ENCODE assay signal across 10 mouse cellular contexts in genomic region chr16:44686991-44687718, GRCm38 (mm10). TPM values are rescaled to one million over a fixed set of nuclear protein-coding genes. Genes with fewer than 3 reads are reported as not detected.
A peak's percentile ranks its signal among the peaks of the same experiment; 100 is the strongest.
DNase-seq lines count a peak whose midpoint lies in the region; ATAC-seq lines count a peak whose summit lies in the region.
"Had no signal": no experiment of that assay in that cellular context is flagged by ENCODE, and none has a peak within 500 bp of the region (broad histone marks: within the 10 kb centered on the region; RNA-seq: fewer than 3 reads in every experiment).

No protein-coding gene starts in this region.

- peak overlapping the region; percentile 50 for H3K4me3 ChIP-seq in heart, embryonic 10.5 days
- peak overlapping the region; percentile 25 for H3K4me3 ChIP-seq in hindbrain, embryonic 13.5 days
- H3K4me3 ChIP-seq in midbrain, embryonic 11.5 days (ENCODE audit: low read depth, low read length) = no peak overlapping the region

- peak; percentile 90 for ATAC-seq in hindbrain, embryonic 13.5 days (ENCODE audit: low FRiP score)
- peak; percentile 97 for ATAC-seq in midbrain, embryonic 11.5 days (ENCODE audit: low FRiP score)
- ATAC-seq in activated CD4-positive, CD25-positive, alpha-beta regulatory T cell, adult 4 months = no peak

- DNase-seq in heart, embryonic 10.5 days (ENCODE audit: low spot score) = no peak
- DNase-seq in heart, postnatal 4 days = no peak
- peak; percentile 87 for DNase-seq in embryo, embryonic 10.5 days (ENCODE audit: low spot score)
- DNase-seq in midbrain, embryonic 11.5 days (ENCODE audit: low spot score, missing footprints) = peak; percentile 96
- DNase-seq in urinary bladder, postnatal 25 days (ENCODE audit: low spot score) = no peak
- DNase-seq in frontal cortex, postnatal 10 days (ENCODE audit: low spot score in 2 of 2) = no peak
- DNase-seq: cerebellum, adult 8-10 months; lung, postnatal 4 days had no signal

- 51% methylated on average over 20 of the region's 20 CpGs for WGBS in heart, embryonic 10.5 days
- WGBS in hindbrain, embryonic 13.5 days = 22% methylated on average over 20 of the region's 20 CpGs
- WGBS in midbrain, embryonic 11.5 days = 31% methylated on average over 20 of the region's 20 CpGs

- no peaks in the 10 kb centered on the region for H3K36me3 ChIP-seq in heart, embryonic 10.5 days
- no peaks in the 10 kb centered on the region for H3K36me3 ChIP-seq in hindbrain, embryonic 13.5 days
- no peaks in the 10 kb centered on the region for H3K36me3 ChIP-seq in midbrain, embryonic 11.5 days (ENCODE audit: control insufficient read depth, insufficient read depth, low read length)

- no peaks in the 10 kb centered on the region for H3K27me3 ChIP-seq in heart, embryonic 10.5 days (ENCODE audit: insufficient read depth, poor library complexity, severe bottlenecking)
- H3K27me3 ChIP-seq in hindbrain, embryonic 13.5 days = no peaks in the 10 kb centered on the region
- no peaks in the 10 kb centered on the region for H3K27me3 ChIP-seq in midbrain, embryonic 11.5 days (ENCODE audit: control insufficient read depth, insufficient read depth, low read length)

- peak overlapping the region; percentile 56 for H3K9ac ChIP-seq in hindbrain, embryonic 13.5 days
- H3K9ac ChIP-seq in midbrain, embryonic 11.5 days (ENCODE audit: low read length) = peak overlapping the region; percentile 51

- H3K27ac ChIP-seq in heart, embryonic 10.5 days = peak overlapping the region; percentile 79
- H3K27ac ChIP-seq in hindbrain, embryonic 13.5 days = peak overlapping the region; percentile 83
- peak overlapping the region; percentile 85 for H3K27ac ChIP-seq in midbrain, embryonic 11.5 days (ENCODE audit: low read depth, low read length)

- peak overlapping the region; percentile 51 for H3K4me2 ChIP-seq in hindbrain, embryonic 13.5 days
- H3K4me2 ChIP-seq in midbrain, embryonic 11.5 days = peak overlapping the region; percentile 44

- H3K9me3 ChIP-seq in heart, embryonic 10.5 days = peaks cover 2% of the 10 kb centered on the region; the same call in 1 of the 2 replicates
- no peaks in the 10 kb centered on the region for H3K9me3 ChIP-seq in hindbrain, embryonic 13.5 days
- H3K9me3 ChIP-seq in midbrain, embryonic 11.5 days (ENCODE audit: control insufficient read depth, low read length) = peaks cover 5% of the 10 kb centered on the region; the same call in 1 of the 2 replicates

- peaks cover 24% of the 10 kb centered on the region for H3K4me1 ChIP-seq in heart, embryonic 10.5 days
- peaks cover 46% of the 10 kb centered on the region for H3K4me1 ChIP-seq in hindbrain, embryonic 13.5 days (replicated peaks)
- peaks cover 29% of the 10 kb centered on the region for H3K4me1 ChIP-seq in midbrain, embryonic 11.5 days (ENCODE audit: control insufficient read depth, insufficient read depth, low read length)

RNA-seq across cellular contexts. Expression of gene Nepro, which starts 36.9 kb away (rescaled TPM):
- polyA plus RNA-seq in heart, embryonic 10.5 days (2016; fragmentation: Nextera tagmentation; extraction: Ambion mirVana) = 8.7 and 9.3 TPM in 2 replicates
- total RNA-seq in heart, postnatal 4 days (2021) = 1 to 10 TPM; 6.9 to 7.0 TPM
- 4.9 and 5.0 TPM in 2 replicates for polyA plus RNA-seq in hindbrain, embryonic 13.5 days (2015; fragmentation: Nextera tagmentation; extraction: Ambion mirVana)
- polyA plus RNA-seq in midbrain, embryonic 11.5 days (2014; fragmentation: Nextera tagmentation; extraction: Ambion mirVana) = 10.5 and 11.8 TPM in 2 replicates
- polyA plus RNA-seq in activated CD4-positive, CD25-positive, alpha-beta regulatory T cell, adult 4 months (2017; shearing (Covaris generic)) = 1 to 10 TPM; 5.7 to 5.8 TPM

RNA-seq across cellular contexts. Expression of gene Gtpbp8, which starts 59.0 kb away (rescaled TPM):
- polyA plus RNA-seq in heart, embryonic 10.5 days (2016; fragmentation: Nextera tagmentation; extraction: Ambion mirVana) = 26.3 and 26.5 TPM in 2 replicates
- total RNA-seq in heart, postnatal 4 days (2021) = 10 to 100 TPM; 12.4 to 16.9 TPM
- 37.8 and 40.2 TPM in 2 replicates for polyA plus RNA-seq in hindbrain, embryonic 13.5 days (2015; fragmentation: Nextera tagmentation; extraction: Ambion mirVana)
- polyA plus RNA-seq in midbrain, embryonic 11.5 days (2014; fragmentation: Nextera tagmentation; extraction: Ambion mirVana) = 37.8 and 39.8 TPM in 2 replicates
- polyA plus RNA-seq in activated CD4-positive, CD25-positive, alpha-beta regulatory T cell, adult 4 months (2017; shearing (Covaris generic)) = 10 to 100 TPM; 34.5 to 43.4 TPM

Comparison
In these comparisons a context has a peak if more than half of its experiments do, and no peak if none do; other contexts are left out.
1. DNase-seq: peak in embryo, embryonic 10.5 days (single experiment) and midbrain, embryonic 11.5 days (single experiment); none in heart, embryonic 10.5 days (single experiment), heart, postnatal 4 days (single experiment), urinary bladder, postnatal 25 days (single experiment) and frontal cortex, postnatal 10 days (0 of 2).
2. Peak in every context shown above with its lines, with median percentiles within 50 percentile points of each other: H3K27ac ChIP-seq.